Mouse (Mus musculus) hindbrain, embryonic 16.5 days (tissue): ENCODE data around the gene Sin3a. TPM values are rescaled to one million over a fixed set of nuclear protein-coding genes. Genes with fewer than 3 reads are reported as not detected.

Experiments used
- ATAC-seq: fragments of 200-750 bp; cut with Nextera tagmentation; 2 replicates; pipeline ENCODE4 v1.8.0; 2017; ENCODE audit warnings: moderate TSS enrichment, moderate library complexity
- H3K27ac ChIP-seq: fragments of 300-500 bp; sonication (generic); 2 replicates; pipeline ENCODE4 v1.5.1; 2014; ENCODE audit warnings: low read depth, mild to moderate bottlenecking, control low read depth, low read length, moderate library complexity
- H3K27me3 ChIP-seq: fragments of 300-500 bp; sonication (generic); replicated peaks from 2 replicates; pipeline ENCODE4 v1.6.1; 2014; ENCODE audit warnings: low read length; ENCODE audit not compliant: control insufficient read depth, insufficient read depth
- H3K36me3 ChIP-seq: fragments of 300-500 bp; sonication (generic); 2 replicates; pipeline ENCODE4 v1.6.1; 2014; ENCODE audit warnings: mild to moderate bottlenecking, low read length, moderate library complexity, mixed read lengths; ENCODE audit not compliant: control insufficient read depth, insufficient read depth
- H3K4me1 ChIP-seq: fragments of 300-500 bp; sonication (generic); 2 replicates; pipeline ENCODE4 v1.6.1; 2014; ENCODE audit warnings: low read depth, low read length; ENCODE audit not compliant: control insufficient read depth, insufficient read depth
- H3K4me2 ChIP-seq: fragments of 300-500 bp; sonication (generic); 2 replicates; pipeline ENCODE4 v1.6.1; 2014; ENCODE audit warnings: mild to moderate bottlenecking, low read length, control low read depth, moderate library complexity
- H3K4me3 ChIP-seq: fragments of 300-500 bp; sonication (generic); 2 replicates; pipeline ENCODE4 v1.5.1; 2014; ENCODE audit warnings: mild to moderate bottlenecking, low read length, control low read depth, moderate library complexity
- H3K9ac ChIP-seq: fragments of 300-500 bp; sonication (generic); 2 replicates; pipeline ENCODE4 v1.6.1; 2014; ENCODE audit warnings: low read depth, mild to moderate bottlenecking, control low read depth, low read length, moderate library complexity
- H3K9me3 ChIP-seq: fragments of 300-500 bp; sonication (generic); 2 replicates; pipeline ENCODE4 v1.6.1; 2014; ENCODE audit warnings: mild to moderate bottlenecking, low read length, moderate library complexity; ENCODE audit not compliant: control insufficient read depth
- WGBS: fragments of 180-500 bp; shearing (Covaris S2); extraction: QIAGEN DNeasy Blood & Tissue Kit; methylation state at CpG from one replicate; pipeline ENCODE4 v1.1.7; 2014; 5-methylcytosine and 5-hydroxymethylcytosine counted together
- polyA plus RNA-seq: library from polyadenylated mRNA; unstranded; fragments of >200 nt; fragmentation: Nextera tagmentation; extraction: Ambion mirVana; gene quantifications from 2 replicates; pipeline ENCODE4 v1.2.1, GENCODE M21; 2015

Sin3a gene
- polyA plus RNA-seq = 19.6 and 20.7 TPM in 2 replicates

DNA sequence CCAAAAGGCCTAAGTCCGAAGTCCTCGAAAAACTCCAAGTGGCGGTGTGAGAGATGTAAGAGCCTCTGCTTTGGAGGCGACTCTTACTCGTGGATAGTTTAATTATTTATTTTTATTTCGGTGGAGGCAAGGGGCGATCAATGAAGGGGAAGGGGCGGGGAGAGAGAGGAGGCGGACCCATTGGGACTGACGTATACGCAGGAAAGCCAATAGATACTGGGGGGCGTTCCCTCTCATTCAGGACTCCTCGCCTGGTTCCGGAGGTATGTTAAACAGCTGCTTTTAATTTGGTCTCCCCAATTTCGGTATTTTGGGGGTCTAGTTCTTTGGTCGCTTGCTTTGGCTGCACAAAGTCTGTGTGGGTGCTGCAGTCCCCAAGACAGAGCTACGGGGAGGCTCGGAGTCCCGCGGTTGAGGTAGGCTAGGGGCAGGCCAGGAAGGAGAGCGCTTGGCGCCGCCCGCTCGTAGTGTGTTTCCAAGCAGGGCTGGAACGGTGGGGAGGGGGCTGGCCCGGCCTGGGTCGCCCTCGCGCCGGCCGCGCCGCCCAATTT, at the start of gene Sin3a:
Gene Sin3a, plus strand, starts transcription at position 240 of the 551 bp plus-strand sequence.
- peak within 1 kb of the TSS; percentile 99 for H3K27ac ChIP-seq
- H3K4me1 ChIP-seq = peaks cover 23% of the 10 kb centered on the region
- ATAC-seq = no peak
- no peaks in the 10 kb centered on the region for H3K27me3 ChIP-seq
- H3K9ac ChIP-seq = peak within 1 kb of the TSS; percentile 74
- no peaks in the 10 kb centered on the region for H3K36me3 ChIP-seq
- peak within 1 kb of the TSS; percentile 83 for H3K4me2 ChIP-seq
- 0% methylated on average over 34 of the region's 34 CpGs for WGBS
- peak within 1 kb of the TSS; percentile 99 for H3K4me3 ChIP-seq
- no peaks in the 10 kb centered on the region for H3K9me3 ChIP-seq

DNA sequence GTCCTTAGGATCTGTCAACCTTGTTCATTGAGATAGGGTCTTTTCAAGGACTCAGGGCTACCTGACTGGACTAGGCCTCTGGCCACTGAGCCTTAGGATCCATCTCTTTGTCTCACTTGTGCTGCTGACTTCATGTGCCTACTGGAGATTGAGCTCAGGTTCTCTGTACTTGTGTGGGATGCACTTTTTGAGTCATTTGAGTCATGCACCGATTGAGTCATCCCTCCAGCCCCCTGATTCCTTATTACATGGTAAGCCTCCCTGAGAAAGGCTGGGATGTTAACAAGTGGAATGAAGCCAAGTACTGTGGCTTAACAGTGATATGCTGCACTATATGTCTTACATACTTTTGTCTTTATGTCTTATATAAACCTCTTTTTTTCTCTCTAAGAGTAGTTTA, 40.1 kb upstream of the Sin3a start:
- no peak for ATAC-seq
- no peaks in the 10 kb centered on the region for H3K9me3 ChIP-seq
- whole genome bisulfite sequencing = 89% methylated on average over 1 of the region's 1 CpGs
- no peak overlapping the region for H3K4me2 ChIP-seq
- H3K27me3 ChIP-seq = no peaks in the 10 kb centered on the region
- no peak overlapping the region for H3K4me3 ChIP-seq
- H3K36me3 ChIP-seq = peaks cover 27% of the 10 kb centered on the region
- H3K9ac ChIP-seq = no peak overlapping the region
- H3K27ac ChIP-seq = no peak overlapping the region
- no peaks in the 10 kb centered on the region for H3K4me1 ChIP-seq

DNA sequence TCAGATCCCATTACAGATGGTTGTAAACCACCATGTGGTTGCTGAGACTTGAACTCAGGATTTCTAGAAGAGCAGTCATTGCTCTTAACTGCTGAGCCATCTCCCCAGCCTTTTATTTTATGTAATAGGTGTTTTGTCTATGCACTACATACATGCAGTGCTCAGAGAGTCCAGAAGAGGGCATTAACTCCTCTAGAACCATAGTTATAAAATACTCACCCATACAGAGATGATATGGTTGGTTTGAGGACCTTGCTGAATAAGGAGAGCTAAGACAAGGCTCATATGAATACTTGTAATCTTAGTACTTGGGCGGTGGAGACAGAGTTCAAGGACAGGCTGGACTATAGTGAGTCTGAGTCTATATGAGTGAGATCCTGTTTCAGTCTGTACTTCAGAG, 15.6 kb upstream of the Sin3a start:
- Histone ChIP-seq H3K4me3 (no peak overlapping the region), H3K9ac (no peak overlapping the region), H3K9me3 (no peaks in the 10 kb centered on the region), H3K36me3 (peaks cover 23% of the 10 kb centered on the region), H3K4me2 (no peak overlapping the region), H3K27ac (no peak overlapping the region), H3K27me3 (no peaks in the 10 kb centered on the region), H3K4me1 (no peaks in the 10 kb centered on the region)
- no peak for ATAC-seq
- 97% methylated on average over 1 of the region's 1 CpGs for WGBS

DNA sequence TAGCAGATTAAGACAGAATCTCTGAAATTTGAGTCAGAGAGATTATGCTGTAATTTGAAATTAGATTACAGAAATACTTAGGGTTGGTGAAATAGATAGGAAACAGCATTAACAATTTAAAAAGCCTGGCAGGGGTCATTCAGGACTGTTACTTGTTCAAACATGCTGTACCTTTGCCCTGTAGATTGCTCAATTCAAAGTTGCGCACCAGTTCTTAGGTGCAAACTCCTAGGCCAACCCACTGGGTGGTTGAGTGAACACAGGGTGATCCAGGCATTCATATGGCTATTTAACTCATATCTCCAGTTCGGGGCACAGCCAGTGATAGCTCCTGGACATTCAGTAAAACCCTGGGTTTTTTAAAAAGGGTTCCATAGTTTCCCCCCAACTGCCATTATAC, 7.7 kb upstream of the Sin3a start:
- WGBS = 97% methylated on average over 2 of the region's 2 CpGs

DNA sequence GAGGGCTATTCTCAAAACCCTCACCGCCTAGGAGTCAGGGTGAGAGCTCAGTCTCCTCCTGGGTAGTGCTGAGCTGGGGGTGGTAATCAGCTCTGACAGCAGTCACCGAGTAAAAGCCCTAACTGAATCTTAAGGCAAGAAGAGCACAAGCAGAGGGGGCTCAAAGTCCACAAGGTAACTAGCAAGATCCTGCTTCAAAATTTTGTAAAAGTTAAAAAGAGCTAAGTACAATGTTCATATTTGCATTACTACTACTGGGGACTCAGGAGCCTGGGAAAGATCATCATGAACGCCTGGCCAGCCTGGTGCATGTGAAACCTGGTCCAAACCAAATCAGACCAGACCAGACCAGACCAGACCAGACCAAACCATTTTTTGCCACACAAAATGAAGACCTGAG, 3.6 kb upstream of the Sin3a start:
- Histone ChIP-seq H3K27ac (no peak overlapping the region), H3K36me3 (no peaks in the 10 kb centered on the region), H3K27me3 (no peaks in the 10 kb centered on the region), H3K4me2 (no peak overlapping the region), H3K4me1 (peaks cover 7% of the 10 kb centered on the region), H3K9me3 (no peaks in the 10 kb centered on the region), H3K9ac (no peak overlapping the region), H3K4me3 (no peak overlapping the region)
- ATAC-seq = no peak
- 82% methylated on average over 3 of the region's 3 CpGs for WGBS

More for the DNA sequence above, 7.7 kb upstream of the Sin3a start:
- Histone ChIP-seq H3K4me2 (no peak overlapping the region), H3K27ac (no peak overlapping the region), H3K4me3 (no peak overlapping the region), H3K9ac (no peak overlapping the region), H3K27me3 (no peaks in the 10 kb centered on the region), H3K36me3 (peaks cover 14% of the 10 kb centered on the region; the same call in 1 of the 2 replicates), H3K4me1 (no peaks in the 10 kb centered on the region), H3K9me3 (no peaks in the 10 kb centered on the region)
- no peak for ATAC-seq

DNA sequence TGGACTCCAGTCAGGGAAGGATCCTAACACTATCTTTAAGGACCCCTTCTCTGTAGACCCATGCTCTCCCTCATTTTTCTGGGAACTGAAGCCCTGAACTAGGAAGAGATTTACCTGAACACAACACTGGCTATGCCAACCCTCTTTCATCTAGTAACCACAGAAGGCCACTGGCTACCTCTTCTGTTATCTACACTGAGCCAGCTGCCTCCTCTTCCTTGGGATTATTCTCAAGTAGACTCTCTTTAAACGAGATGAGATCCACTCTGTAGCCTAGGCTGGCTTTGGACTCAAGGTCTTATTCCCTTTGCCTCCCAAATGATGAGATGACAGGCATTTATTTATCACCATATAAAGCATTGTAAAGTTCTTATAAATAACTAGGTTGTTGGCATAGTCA, 1.6 kb upstream of the Sin3a start:
- Histone ChIP-seq H3K27me3 (no peaks in the 10 kb centered on the region), H3K9ac (no peak overlapping the region; the same call in 1 of the 2 replicates), H3K36me3 (no peaks in the 10 kb centered on the region), H3K4me1 (peaks cover 22% of the 10 kb centered on the region), H3K27ac (no peak overlapping the region), H3K4me2 (no peak overlapping the region), H3K4me3 (no peak overlapping the region), H3K9me3 (no peaks in the 10 kb centered on the region)
- no peak for ATAC-seq
- 65% methylated on average over 1 of the region's 1 CpGs for WGBS

DNA sequence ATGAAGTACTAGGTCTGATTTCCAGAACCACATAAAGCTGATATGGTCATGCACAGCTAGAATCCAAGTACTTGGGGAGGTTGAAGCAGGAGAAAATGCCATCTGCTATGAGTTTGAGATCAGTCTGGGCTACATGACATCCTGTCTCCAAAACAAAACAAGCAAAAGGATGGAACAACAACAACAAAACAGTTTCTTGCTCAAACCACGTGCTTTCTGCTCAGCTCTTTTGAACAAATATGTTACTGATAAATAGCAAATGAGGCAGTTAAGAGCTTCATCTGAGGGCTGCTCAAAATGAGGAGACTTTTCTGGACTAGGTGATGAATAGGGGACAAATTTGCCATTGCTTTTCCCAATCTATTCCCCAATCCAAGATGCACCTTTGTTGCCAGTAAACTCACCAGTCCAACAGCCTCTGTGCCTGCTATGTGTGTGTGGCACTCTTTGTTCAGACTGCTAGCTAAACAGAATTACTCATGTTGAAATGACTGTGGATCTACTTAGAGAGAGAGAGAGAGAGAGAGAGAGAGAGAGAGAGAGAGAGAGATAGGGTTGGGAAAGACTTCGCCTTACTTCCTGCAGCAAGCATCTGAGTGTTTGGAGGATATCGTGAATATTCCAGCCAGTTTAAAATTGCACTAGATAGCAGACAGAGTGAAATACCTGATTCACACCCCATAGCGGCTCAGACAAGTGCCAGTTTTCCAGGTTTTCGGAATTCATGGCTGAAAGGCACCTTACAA, 867 bp upstream of the Sin3a start:
- no peaks in the 10 kb centered on the region for H3K9me3 ChIP-seq
- ATAC-seq = no peak
- peak overlapping the region; percentile 99 for H3K4me3 ChIP-seq
- peak overlapping the region; percentile 8 for H3K9ac ChIP-seq
- H3K36me3 ChIP-seq = no peaks in the 10 kb centered on the region
- no peak overlapping the region for H3K27ac ChIP-seq
- peak overlapping the region; percentile 83 for H3K4me2 ChIP-seq
- H3K27me3 ChIP-seq = no peaks in the 10 kb centered on the region
- 26% methylated on average over 5 of the region's 5 CpGs for WGBS
- H3K4me1 ChIP-seq = peaks cover 23% of the 10 kb centered on the region

DNA sequence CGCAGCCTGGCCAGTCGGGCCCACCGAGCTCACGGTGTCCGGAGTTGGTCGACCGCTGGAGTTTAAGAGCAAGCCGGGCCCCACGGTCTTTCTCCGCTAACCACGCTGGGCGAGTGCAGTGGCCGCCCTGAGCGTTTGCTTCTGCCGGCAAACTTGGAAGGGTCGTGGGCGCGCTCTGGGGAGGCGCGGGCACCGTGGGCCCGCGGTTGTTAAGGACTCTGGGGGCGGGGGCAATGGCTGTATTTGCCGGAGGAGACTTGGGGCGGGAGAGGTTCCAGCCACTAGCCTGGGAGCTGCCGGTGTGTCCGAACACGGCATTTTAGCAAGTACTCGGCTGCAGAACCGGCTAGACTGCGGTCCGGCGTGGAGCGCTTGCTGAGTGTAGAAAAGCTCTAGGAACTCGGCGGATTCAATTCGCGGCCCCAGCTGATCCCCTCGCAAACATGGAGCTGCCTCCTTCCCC, 717 bp downstream of the Sin3a start:
- under 1% methylated on average over 40 of the region's 40 CpGs for WGBS
- H3K9ac ChIP-seq = peak overlapping the region; percentile 74
- H3K4me1 ChIP-seq = peaks cover 27% of the 10 kb centered on the region
- H3K27ac ChIP-seq = peak overlapping the region; percentile 99
- H3K9me3 ChIP-seq = no peaks in the 10 kb centered on the region
- H3K27me3 ChIP-seq = no peaks in the 10 kb centered on the region
- H3K36me3 ChIP-seq = no peaks in the 10 kb centered on the region
- peak overlapping the region; percentile 83 for H3K4me2 ChIP-seq
- ATAC-seq = no peak
- peak overlapping the region; percentile 99 for H3K4me3 ChIP-seq

DNA sequence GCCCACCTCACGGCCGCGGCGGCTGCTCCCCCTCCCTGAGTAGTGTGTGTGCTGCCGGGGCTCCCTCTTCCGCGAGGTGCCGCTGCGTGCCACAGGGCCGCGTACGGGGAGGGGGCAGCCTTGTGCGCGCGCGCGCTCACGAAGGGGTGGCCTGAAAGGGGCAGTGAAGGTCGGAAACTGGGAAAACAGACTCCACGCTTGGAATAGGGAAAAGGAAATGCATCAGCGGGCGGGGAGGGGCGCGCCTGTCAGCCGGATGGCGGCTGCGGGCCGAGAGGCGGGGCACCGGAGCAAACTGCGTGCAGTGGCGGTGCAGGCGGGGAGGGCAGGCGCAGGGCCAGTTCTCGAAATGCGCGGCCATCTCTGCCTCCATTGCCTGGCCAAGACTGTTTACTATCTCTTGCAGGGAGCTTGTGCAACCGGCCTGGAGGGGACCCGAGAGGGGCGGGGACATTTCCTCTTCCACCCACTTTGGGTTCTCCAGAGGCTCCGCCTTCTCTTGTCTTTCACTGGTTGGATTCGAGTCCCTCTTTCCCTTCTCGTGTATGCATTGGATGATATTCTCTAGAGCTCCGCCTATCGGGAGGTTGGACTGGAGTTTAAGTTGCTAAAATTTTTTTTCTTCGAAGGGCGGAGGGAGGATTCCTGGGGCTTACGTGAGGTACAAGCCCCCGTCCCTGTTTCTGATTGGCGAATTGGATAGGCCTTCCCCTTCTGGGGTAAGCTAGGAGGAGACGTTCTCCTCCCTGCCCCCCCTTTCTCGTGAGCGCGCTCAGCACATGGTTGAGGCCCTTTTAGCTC, 1.3 kb downstream of the Sin3a start:
- peak; percentile 75 for ATAC-seq
- no peaks in the 10 kb centered on the region for H3K36me3 ChIP-seq
- H3K27ac ChIP-seq = peak overlapping the region; percentile 99
- WGBS = under 1% methylated on average over 46 of the region's 54 CpGs
- no peaks in the 10 kb centered on the region for H3K27me3 ChIP-seq
- peak overlapping the region; percentile 83 for H3K4me2 ChIP-seq
- H3K4me3 ChIP-seq = peak overlapping the region; percentile 99
- H3K4me1 ChIP-seq = peaks cover 31% of the 10 kb centered on the region
- H3K9ac ChIP-seq = peak overlapping the region; percentile 74
- no peaks in the 10 kb centered on the region for H3K9me3 ChIP-seq
